ENCODE assay signal across 16 mouse cellular contexts in genomic region chr2:72916170-72916569, GRCm38 (mm10).
"Had no signal": no experiment of that assay in that cellular context is flagged by ENCODE, and none has a peak within 500 bp of the region (broad histone marks: within the 10 kb centered on the region; RNA-seq: fewer than 3 reads in every experiment).

No protein-coding gene starts in this region.

- DNase-seq: retina, postnatal 1 day; right cerebral cortex, adult 18-20 months; right cerebral cortex, postnatal 14 days; right cerebral cortex, postnatal 25 days; right cerebral cortex, postnatal 4 days; spleen, adult 18-20 months; thymus, adult 18-20 months; thymus, adult 2 months; thymus, postnatal 14 days; thymus, postnatal 25 days; thymus, postnatal 36 days; thymus, postnatal 4 days had no signal

- H3K4me1 ChIP-seq: stomach, embryonic 15.5 days had no signal

- H3K9ac ChIP-seq: neural tube, embryonic 13.5 days; neural tube, embryonic 15.5 days; stomach, embryonic 15.5 days had no signal

- H3K9me3 ChIP-seq: neural tube, embryonic 13.5 days; stomach, embryonic 15.5 days had no signal

- H3K4me2 ChIP-seq: neural tube, embryonic 13.5 days; neural tube, embryonic 15.5 days; stomach, embryonic 15.5 days had no signal

- H3K27ac ChIP-seq: neural tube, embryonic 13.5 days; neural tube, embryonic 15.5 days; stomach, embryonic 15.5 days; stomach, postnatal 0 days had no signal

- H3K4me3 ChIP-seq: neural tube, embryonic 13.5 days; neural tube, embryonic 15.5 days; stomach, embryonic 15.5 days had no signal

- H3K36me3 ChIP-seq: neural tube, embryonic 13.5 days; neural tube, embryonic 15.5 days; stomach, embryonic 15.5 days had no signal

- H3K27me3 ChIP-seq: neural tube, embryonic 13.5 days; neural tube, embryonic 15.5 days; stomach, embryonic 15.5 days had no signal
